ENCODE assay signal across 8 mouse cellular contexts in genomic region chr19:4417183-4417582, GRCm38 (mm10). TPM values are rescaled to one million over a fixed set of nuclear protein-coding genes. Genes with fewer than 3 reads are reported as not detected.
DNase-seq lines count a peak whose midpoint lies in the region; ATAC-seq lines count a peak whose summit lies in the region.

No protein-coding gene starts in this region.

- DNase-seq in heart, adult 18-20 months = peak; percentile 68 to 85
- DNase-seq in heart, postnatal 25 days (ENCODE audit: low spot score) = no peak
- DNase-seq in MN1 (ENCODE audit: low spot score) = peak; percentile 34
- DNase-seq in cerebellum, postnatal 14 days = peak; percentile 89 to 95
- peak; percentile 86 to 93 for DNase-seq in kidney, postnatal 36 days
- peak; percentile 94 for DNase-seq in lung, postnatal 36 days
- peak; percentile 86 for DNase-seq in splenic B cell, adult 2 months (ENCODE audit: low read depth, low spot score)

- ATAC-seq in heart, embryonic 12.5 days (ENCODE audit: insufficient number of reproducible peaks, low FRiP score) = peak; percentile 57; the same call in 1 of the 2 replicates

- no peaks in the 10 kb centered on the region for H3K27me3 ChIP-seq in heart, embryonic 12.5 days (replicated peaks)
- no peaks in the 10 kb centered on the region for H3K27me3 ChIP-seq in splenic B cell, adult 2 months (ENCODE audit: control insufficient read depth, insufficient read depth, low read length, poor library complexity, severe bottlenecking)

- no peak overlapping the region for H3K9ac ChIP-seq in heart, embryonic 12.5 days

- H3K9me3 ChIP-seq in heart, embryonic 12.5 days (replicated peaks) = no peaks in the 10 kb centered on the region

- 0% methylated on average over 1 of the region's 1 CpGs for WGBS in heart, embryonic 12.5 days

- H3K4me2 ChIP-seq in heart, embryonic 12.5 days = no peak overlapping the region

- H3K27ac ChIP-seq in heart, embryonic 12.5 days (ENCODE audit: poor library complexity, severe bottlenecking) = no peak overlapping the region

- no peak overlapping the region for H3K4me3 ChIP-seq in heart, embryonic 12.5 days

- intact Hi-C loops in heart, postnatal 25 days (cut with DNase I) = loop anchor here (1.0 to 5.0 kb wide), 2 partner anchors 79 to 160 kb away; no protein-coding TSS in a partner anchor

- H3K36me3 ChIP-seq in heart, embryonic 12.5 days = peaks cover 15% of the 10 kb centered on the region; the same call in 1 of the 2 replicates
- H3K36me3 ChIP-seq in splenic B cell, adult 2 months (ENCODE audit: control insufficient read depth, insufficient read depth, low read length, poor library complexity, severe bottlenecking) = no peaks in the 10 kb centered on the region

- peaks cover 5% of the 10 kb centered on the region; the same call in 1 of the 2 replicates for H3K4me1 ChIP-seq in heart, embryonic 12.5 days (replicated peaks)

RNA-seq across cellular contexts. Expression of gene Kdm2a, which starts 19.1 kb away (rescaled TPM):
- 10 to 100 TPM; 34.9 to 44.1 TPM for total RNA-seq in heart, adult 18-20 months (2021)
- total RNA-seq in heart, postnatal 25 days (2021) = 10 to 100 TPM; 35.3 to 44.0 TPM
- 50.9 and 57.7 TPM in 2 replicates for polyA plus RNA-seq in heart, embryonic 12.5 days (2016; fragmentation: Nextera tagmentation; extraction: Ambion mirVana)

RNA-seq across cellular contexts. Expression of gene Rhod, which starts 22.0 kb away (rescaled TPM):
- 1 to 10 TPM; 5.4 to 5.8 TPM for total RNA-seq in heart, adult 18-20 months (2021)
- total RNA-seq in heart, postnatal 25 days (2021) = 1 to 10 TPM; 4.6 to 6.4 TPM
- polyA plus RNA-seq in heart, embryonic 12.5 days (2016; fragmentation: Nextera tagmentation; extraction: Ambion mirVana) = 23.8 and 25.6 TPM in 2 replicates
